Mouse (Mus musculus) liver, postnatal 0 days (tissue): Measurements from ENCODE around the gene Ufc1. TPM values are rescaled to one million over a fixed set of nuclear protein-coding genes. Genes with fewer than 3 reads are reported as not detected.

ENCODE experiments used
- ATAC-seq: fragments of 200-750 bp; cut with Nextera tagmentation; 2 replicates; pipeline ENCODE4 v1.8.0; 2017; ENCODE audit warnings: mild to moderate bottlenecking, moderate library complexity
- DNase-seq: peaks from one replicate; pipeline ENCODE4 v3.0.0-alpha.2; 2016
- H3K27ac ChIP-seq: fragments of 300-500 bp; sonication (generic); 2 replicates; pipeline ENCODE4 v1.5.1; 2014; ENCODE audit warnings: antibody characterized with exemption, moderate library complexity, mild to moderate bottlenecking, low read depth
- H3K27me3 ChIP-seq: fragments of 300-500 bp; sonication (generic); 2 replicates; pipeline ENCODE4 v1.6.1; 2014; ENCODE audit warnings: low read length, control low read depth, mixed read lengths; ENCODE audit not compliant: insufficient read depth
- H3K36me3 ChIP-seq: fragments of 300-500 bp; sonication (generic); replicated peaks from 2 replicates; pipeline ENCODE4 v1.6.1; 2014; ENCODE audit warnings: mild to moderate bottlenecking, control low read depth, low read length, moderate library complexity, mixed read lengths; ENCODE audit not compliant: insufficient read depth
- H3K4me1 ChIP-seq: fragments of 300-500 bp; sonication (generic); 2 replicates; pipeline ENCODE4 v1.6.1; 2014; ENCODE audit warnings: antibody characterized with exemption, mild to moderate bottlenecking, control low read depth; ENCODE audit not compliant: insufficient read depth
- H3K4me2 ChIP-seq: fragments of 300-500 bp; sonication (generic); 2 replicates; pipeline ENCODE4 v1.6.1; 2014; ENCODE audit warnings: low read depth, mild to moderate bottlenecking, low read length, moderate library complexity, mixed read lengths
- H3K4me3 ChIP-seq: fragments of 300-500 bp; sonication (generic); 2 replicates; pipeline ENCODE4 v1.5.1; 2014; ENCODE audit warnings: low read depth, low read length
- H3K9ac ChIP-seq: fragments of 300-500 bp; sonication (generic); replicated peaks from 2 replicates; pipeline ENCODE4 v1.6.1; 2014; ENCODE audit warnings: mild to moderate bottlenecking, moderate library complexity
- H3K9me3 ChIP-seq: fragments of 300-500 bp; sonication (generic); 2 replicates; pipeline ENCODE4 v1.6.1; 2016; ENCODE audit warnings: mild to moderate bottlenecking, control low read depth, low read length, mixed read lengths
- CTCF ChIP-seq: sonication (generic); IDR thresholded peaks from 2 replicates; pipeline ENCODE4 v1.5.1; 2016; ENCODE audit warnings: antibody characterized with exemption, low read depth
- EP300 ChIP-seq: IDR thresholded peaks from 2 replicates; pipeline ENCODE4 v1.6.1; 2016; ENCODE audit warnings: antibody characterized with exemption, low read depth, mild to moderate bottlenecking
- WGBS: fragments of 180-500 bp; shearing (Covaris S2); extraction: QIAGEN DNeasy Blood & Tissue Kit; methylation state at CpG from one replicate; pipeline ENCODE4 v1.1.7; 2014; ENCODE audit not compliant: insufficient replicate concordance; 5-methylcytosine and 5-hydroxymethylcytosine counted together
- polyA plus RNA-seq: library from polyadenylated mRNA; unstranded; fragments of >200 nt; fragmentation: Nextera tagmentation; extraction: Ambion mirVana; gene quantifications from 2 replicates; pipeline ENCODE4 v1.2.1, GENCODE M21; 2015

Ufc1 gene
- polyA plus RNA-seq, 1 experiment from 2014 or later: 59.6 TPM

DNA sequence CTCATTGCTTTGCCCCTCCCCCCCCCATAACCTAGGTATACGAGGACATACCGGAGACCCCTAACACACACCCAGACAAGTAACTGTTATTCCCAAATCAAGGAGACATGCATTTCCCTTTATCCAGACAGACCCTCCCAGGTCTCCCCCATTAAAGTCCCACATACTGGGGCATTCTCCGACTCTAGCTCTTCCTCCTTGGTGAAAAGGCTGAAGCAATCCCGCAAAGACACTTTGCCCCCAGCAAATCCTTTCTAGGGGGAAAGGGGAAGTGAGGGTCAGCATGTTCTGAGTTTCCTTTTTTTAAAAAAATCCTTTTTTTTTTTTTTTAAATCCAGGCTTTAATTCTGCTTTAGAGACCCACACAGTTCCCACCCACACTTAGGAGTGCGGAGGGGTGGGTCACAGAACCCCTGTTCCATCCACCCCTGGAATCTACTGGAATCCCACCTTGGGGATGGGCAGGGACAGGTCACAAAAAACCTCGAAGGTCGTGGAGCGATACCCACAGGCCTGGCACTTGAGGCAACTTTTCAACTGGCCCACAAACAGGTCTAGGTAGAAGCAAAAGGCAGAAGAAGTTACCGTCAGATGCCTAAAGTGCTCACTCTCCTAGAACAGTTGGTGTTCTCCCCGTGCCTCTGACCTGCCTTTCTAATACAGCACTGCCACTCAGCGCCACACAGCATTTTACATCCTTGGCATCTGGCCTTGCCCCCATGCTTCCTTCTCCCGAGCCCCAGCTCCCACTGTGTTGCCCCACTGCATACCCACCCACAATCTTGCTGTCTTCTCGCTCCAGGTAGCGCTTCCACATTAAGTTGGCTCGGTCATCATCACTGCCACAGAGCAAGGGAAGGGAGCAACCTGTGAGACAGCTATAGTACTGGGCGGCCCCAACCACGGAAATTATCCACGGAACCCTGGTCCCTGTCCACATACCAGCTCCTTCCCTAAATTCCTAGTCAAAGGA, 11.3 kb downstream of the Ufc1 start:
- H3K4me1 ChIP-seq: peaks cover 23% of the 10 kb centered on the region
- TF ChIP-seq CTCF (no peak), EP300 (no peak)
- no peak overlapping the region for H3K9ac ChIP-seq
- no peak overlapping the region for H3K4me3 ChIP-seq
- H3K9me3 ChIP-seq: no peaks in the 10 kb centered on the region
- H3K4me2 ChIP-seq: peak overlapping the region; percentile 63; the same call in 1 of the 2 replicates
- H3K27me3 ChIP-seq: no peaks in the 10 kb centered on the region
- DNase-seq (no peak), ATAC-seq (no peak)
- H3K36me3 ChIP-seq: peaks cover 35% of the 10 kb centered on the region
- WGBS: 81% methylated on average over 18 of the region's 18 CpGs
- H3K27ac ChIP-seq: 0 out of 2 replicates have a peak overlapping the region, but pooled peaks have one; percentile 9

GRCm38 (mm10) chr1:171282086-171282805, 12.6 kb downstream of the Ufc1 start:
- Histone ChIP-seq H3K4me2 (peak overlapping the region; percentile 63), H3K36me3 (peaks cover 46% of the 10 kb centered on the region), H3K9ac (peak overlapping the region; percentile 96), H3K27ac (peak overlapping the region; percentile 97), H3K9me3 (no peaks in the 10 kb centered on the region), H3K4me3 (peak overlapping the region; percentile 59), H3K27me3 (no peaks in the 10 kb centered on the region), H3K4me1 (peaks cover 18% of the 10 kb centered on the region)
- no peak for ATAC-seq
- 63% methylated on average over 18 of the region's 18 CpGs for WGBS
- no peak for DNase-seq
- TF ChIP-seq CTCF: no peak
- TF ChIP-seq EP300: no peak

GRCm38 (mm10) chr1:171281528-171281923, 13.3 kb downstream of the Ufc1 start:
- ATAC-seq: peak; percentile 62
- WGBS: under 1% methylated on average over 10 of the region's 10 CpGs
- H3K9me3 ChIP-seq: no peaks in the 10 kb centered on the region
- H3K4me2 ChIP-seq: peak overlapping the region; percentile 63
- TF ChIP-seq CTCF (peak; percentile 94), EP300 (no peak)
- H3K4me3 ChIP-seq: peak overlapping the region; percentile 59
- DNase-seq: peak; percentile 89
- H3K4me1 ChIP-seq: peaks cover 12% of the 10 kb centered on the region
- peak overlapping the region; percentile 97 for H3K27ac ChIP-seq
- H3K36me3 ChIP-seq: peaks cover 53% of the 10 kb centered on the region
- no peaks in the 10 kb centered on the region for H3K27me3 ChIP-seq
- peak overlapping the region; percentile 96 for H3K9ac ChIP-seq

DNA sequence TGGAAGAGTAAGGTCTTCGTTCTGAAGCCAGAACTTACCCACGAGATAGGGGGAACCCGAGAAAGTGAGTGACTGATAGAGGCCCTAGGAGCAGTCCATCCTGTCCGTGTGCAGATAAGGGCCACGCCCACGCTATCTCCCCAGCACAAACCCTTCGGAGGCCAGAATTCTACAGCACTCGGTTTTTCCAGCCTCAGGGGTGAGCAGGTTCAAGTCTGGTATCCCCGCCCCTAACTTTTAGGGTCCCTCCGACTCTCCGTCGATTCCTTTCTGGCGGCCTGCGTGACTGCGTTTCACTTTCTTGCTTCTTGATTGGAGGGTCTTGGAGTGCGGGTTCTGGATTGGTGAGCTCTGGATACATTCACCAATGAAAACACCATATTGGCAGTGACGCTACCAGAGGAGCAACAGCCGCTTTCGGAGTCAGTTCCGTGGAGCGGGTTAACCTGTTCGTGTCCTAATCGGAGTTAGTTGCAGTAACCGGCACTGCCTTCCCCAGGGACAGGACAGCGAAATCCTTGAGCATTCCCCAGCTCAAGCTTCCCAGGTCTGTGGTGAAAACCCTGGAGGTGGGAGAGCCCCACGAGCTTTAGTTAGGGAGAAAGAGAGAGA, 13.8 kb downstream of the Ufc1 start, which contains the start of gene Ppox:
Ppox (minus strand) TSS at position 271 of the 612 bp plus-strand sequence.
- Histone ChIP-seq H3K9me3 (no peaks in the 10 kb centered on the region), H3K27ac (peak within 1 kb of the TSS; percentile 97), H3K9ac (peak within 1 kb of the TSS; percentile 96), H3K27me3 (no peaks in the 10 kb centered on the region), H3K4me3 (peak within 1 kb of the TSS; percentile 59), H3K4me1 (peaks cover 12% of the 10 kb centered on the region), H3K36me3 (peaks cover 58% of the 10 kb centered on the region), H3K4me2 (peak within 1 kb of the TSS; percentile 81)
- DNase-seq (peak; percentile 93), ATAC-seq (peak; percentile 93)
- under 1% methylated on average over 26 of the region's 26 CpGs for WGBS
- TF ChIP-seq EP300: peak; percentile 98
- no peak for TF ChIP-seq CTCF

DNA sequence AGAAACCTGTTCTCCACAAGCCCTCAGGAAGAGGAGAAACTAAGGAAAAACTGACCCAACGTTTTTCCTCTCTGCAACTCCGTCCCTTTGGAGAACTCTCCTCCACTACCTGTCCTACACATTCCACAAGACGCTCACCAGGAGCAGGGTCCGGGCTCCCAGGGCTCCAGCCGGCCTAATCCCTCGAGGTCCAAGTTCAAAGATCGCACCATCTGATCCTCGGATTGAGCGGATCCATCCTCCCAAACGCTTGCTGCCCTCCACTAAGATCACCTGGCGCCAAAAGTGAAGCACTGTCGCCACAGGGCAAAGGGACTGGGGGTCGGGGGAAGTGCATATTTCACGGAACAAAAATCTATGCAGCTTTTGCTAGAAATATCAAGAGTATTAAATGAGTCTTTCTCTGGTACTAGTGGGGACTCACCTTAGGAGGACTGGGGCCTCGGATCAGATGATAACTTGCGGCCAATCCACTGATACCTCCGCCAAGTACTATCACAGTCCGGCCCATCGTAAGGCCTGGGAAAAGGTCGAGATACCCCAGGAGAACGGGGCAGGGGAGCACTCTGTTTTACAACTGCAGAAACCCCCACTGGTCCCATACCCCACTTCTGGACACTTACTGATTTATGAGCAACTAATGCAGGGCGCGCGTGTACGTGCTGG, 14.4 kb downstream of the Ufc1 start:
- Histone ChIP-seq H3K27me3 (no peaks in the 10 kb centered on the region), H3K4me3 (peak overlapping the region; percentile 59), H3K9me3 (no peaks in the 10 kb centered on the region), H3K9ac (peak overlapping the region; percentile 96), H3K4me2 (peak overlapping the region; percentile 81), H3K36me3 (peaks cover 65% of the 10 kb centered on the region), H3K4me1 (peaks cover 12% of the 10 kb centered on the region), H3K27ac (peak overlapping the region; percentile 97)
- no peak for TF ChIP-seq CTCF
- no peak for TF ChIP-seq EP300
- DNase-seq (no peak), ATAC-seq (peak; percentile 22)
- 3% methylated on average over 25 of the region's 25 CpGs for WGBS
